Mouse (Mus musculus): ENCODE measurements at regions not wholly inside any gene's neighbourhood (a gene's known extent, or its start where the extent isn't known, plus 50 kb on each side); places are given as distances from the start of the nearest gene placed in this dataset.

- no peak for TF ChIP-seq CTCF (IDR thresholded peaks at IDR 0.05; ENCODE audit: extremely low read depth, insufficient read length, insufficient replicate concordance, low read depth, low read length)
- no peak for TF ChIP-seq POLR2A (IDR thresholded peaks at IDR 0.05; ENCODE audit: low read depth, low read length)
Measured at GRCm38 (mm10) chr15:52483598-52484165, 1401.0 kb upstream of the Gm7489 start.

All from small intestine, adult 2 months (tissue).